8 mouse cellular contexts compared by ENCODE assay signal in the genomic region with DNA sequence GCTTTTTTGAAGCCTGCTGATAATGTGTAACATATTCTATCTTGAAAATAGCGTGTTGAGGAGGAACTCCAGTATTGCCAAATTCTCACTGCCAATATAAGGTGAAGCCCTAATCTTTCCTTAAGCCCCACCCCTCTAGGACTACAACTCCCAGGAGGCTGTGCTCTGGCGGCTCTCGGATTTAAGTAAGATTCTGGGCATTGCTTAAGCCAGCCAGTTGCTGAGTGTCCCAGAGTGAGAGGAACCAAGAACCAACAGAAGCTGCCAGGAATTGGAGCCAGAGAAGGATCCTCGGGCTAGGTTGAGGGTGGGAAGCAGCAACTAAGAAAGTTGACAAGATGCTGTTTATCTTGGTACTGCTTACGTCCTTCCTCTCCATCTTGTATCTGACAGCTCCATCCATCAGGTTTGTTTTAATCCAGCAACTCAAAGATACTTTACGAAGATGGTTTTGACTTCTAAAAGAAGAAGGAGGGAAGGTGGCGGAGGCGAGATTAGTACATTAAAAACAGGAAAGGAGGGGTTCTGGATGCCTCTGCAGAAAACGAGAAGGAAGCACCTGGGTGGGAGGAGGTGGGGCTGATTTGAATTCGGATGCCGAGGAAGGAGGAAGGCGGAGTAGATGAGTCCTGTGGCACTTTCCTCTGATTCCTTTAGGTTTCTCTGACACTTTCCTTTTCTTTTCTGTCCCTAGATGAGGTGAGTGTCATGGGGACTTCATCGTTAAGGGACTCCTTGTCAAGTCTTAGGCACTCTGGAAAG. TPM values are rescaled to one million over a fixed set of nuclear protein-coding genes. Genes with fewer than 3 reads are reported as not detected.
DNase-seq lines count a peak whose midpoint lies in the region; ATAC-seq and TF ChIP-seq lines count a peak whose summit lies in the region.

TSS of gene Rdh12 (plus strand) at position 212 of the 762 bp plus-strand sequence.

- H3K9me3 ChIP-seq in heart, embryonic 10.5 days, result no peaks in the 10 kb centered on the region
- H3K9me3 ChIP-seq in lung, embryonic 15.5 days, result no peaks in the 10 kb centered on the region
- no peaks in the 10 kb centered on the region for H3K9me3 ChIP-seq in neural tube, embryonic 15.5 days (replicated peaks)

- no peak for TF ChIP-seq CTCF in C2C12 (IDR thresholded peaks at IDR 0.05; ENCODE audit: control insufficient read depth, insufficient read depth, insufficient read length)

- no peaks in the 10 kb centered on the region for H3K36me3 ChIP-seq in C2C12 (ENCODE audit: control insufficient read depth, insufficient read depth)
- no peaks in the 10 kb centered on the region for H3K36me3 ChIP-seq in heart, embryonic 10.5 days
- H3K36me3 ChIP-seq in lung, embryonic 15.5 days, result no peaks in the 10 kb centered on the region
- no peaks in the 10 kb centered on the region for H3K36me3 ChIP-seq in neural tube, embryonic 15.5 days

- peak; percentile 73; the same call in 1 of the 2 replicates for ATAC-seq in lung, embryonic 15.5 days (ENCODE audit: borderline replicate concordance, extremely low read depth, low FRiP score, low TSS enrichment)
- no peak for ATAC-seq in neural tube, embryonic 15.5 days (ENCODE audit: low FRiP score)

- H3K4me2 ChIP-seq in lung, embryonic 15.5 days, result peak within 1 kb of the TSS; percentile 67
- peak within 1 kb of the TSS; percentile 61 for H3K4me2 ChIP-seq in neural tube, embryonic 15.5 days

- H3K79me3 ChIP-seq in C2C12 (ENCODE audit: low read depth), result no peaks in the 10 kb centered on the region

- H3K27ac ChIP-seq in heart, embryonic 10.5 days, result no peak within 1 kb of the TSS
- H3K27ac ChIP-seq in lung, embryonic 15.5 days, result no peak within 1 kb of the TSS
- H3K27ac ChIP-seq in neural tube, embryonic 15.5 days (replicated peaks), result no peak within 1 kb of the TSS

- 5% methylated on average over 13 of the region's 13 CpGs for WGBS in heart, embryonic 10.5 days
- 3% methylated on average over 13 of the region's 13 CpGs for WGBS in lung, embryonic 15.5 days
- WGBS in neural tube, embryonic 15.5 days, result 5% methylated on average over 13 of the region's 13 CpGs

- peak; percentile 48 for DNase-seq in Muller cell, postnatal 12 days (ENCODE audit: inconsistent ontology term)
- DNase-seq in embryo, embryonic 10.5 days (ENCODE audit: low spot score), result peak; percentile 68
- no peak for DNase-seq in heart, embryonic 10.5 days (ENCODE audit: low spot score)
- DNase-seq in kidney, postnatal 10 days, result peak; percentile 46
- DNase-seq in thymus, postnatal 25 days, result peak; percentile 52

- no peaks in the 10 kb centered on the region for H3K79me2 ChIP-seq in C2C12 (ENCODE audit: control insufficient read depth, insufficient read depth)

- peak within 1 kb of the TSS; percentile 6 for H3K4me3 ChIP-seq in C2C12 (ENCODE audit: insufficient read depth, poor library complexity, severe bottlenecking)
- H3K4me3 ChIP-seq in heart, embryonic 10.5 days, result peak within 1 kb of the TSS; percentile 58
- H3K4me3 ChIP-seq in lung, embryonic 15.5 days, result peak within 1 kb of the TSS; percentile 42
- peak within 1 kb of the TSS; percentile 42 for H3K4me3 ChIP-seq in neural tube, embryonic 15.5 days (replicated peaks)

- peaks cover 3% of the 10 kb centered on the region; the same call in 1 of the 2 replicates for H3K4me1 ChIP-seq in heart, embryonic 10.5 days
- H3K4me1 ChIP-seq in lung, embryonic 15.5 days, result peaks cover 12% of the 10 kb centered on the region
- H3K4me1 ChIP-seq in neural tube, embryonic 15.5 days, result peaks cover 7% of the 10 kb centered on the region; the same call in 1 of the 2 replicates

- no peak within 1 kb of the TSS for H3ac ChIP-seq in C2C12 (ENCODE audit: control insufficient read depth, insufficient read length, low read depth)

- H3K27me3 ChIP-seq in C2C12 (ENCODE audit: control insufficient read depth, insufficient read depth, insufficient read length), result peaks cover 13% of the 10 kb centered on the region
- no peaks in the 10 kb centered on the region for H3K27me3 ChIP-seq in heart, embryonic 10.5 days (ENCODE audit: insufficient read depth, poor library complexity, severe bottlenecking)
- H3K27me3 ChIP-seq in lung, embryonic 15.5 days, result no peaks in the 10 kb centered on the region
- H3K27me3 ChIP-seq in neural tube, embryonic 15.5 days (replicated peaks), result no peaks in the 10 kb centered on the region

- H3K9ac ChIP-seq in lung, embryonic 15.5 days, result peak within 1 kb of the TSS; percentile 24; the same call in 1 of the 2 replicates
- H3K9ac ChIP-seq in neural tube, embryonic 15.5 days (replicated peaks), result peak within 1 kb of the TSS; percentile 34

TF ChIP-seq in C2C12, 6 proteins besides CTCF, POLR2A, EP300 and RAD21:
- no peak for TF ChIP-seq MYOG (IDR thresholded peaks at IDR 0.05; ENCODE audit: control insufficient read depth, extremely low read depth, insufficient read length)

RNA-seq across cellular contexts. Expression of gene Rdh12, which starts in this region (rescaled TPM):
- polyA plus RNA-seq in C2C12 (2012; fragmentation: generic; extraction: Trizol), result 0.23 TPM
- polyA plus RNA-seq in heart, embryonic 10.5 days (2016; fragmentation: Nextera tagmentation; extraction: Ambion mirVana), result 0.47 and 0.58 TPM in 2 replicates
- polyA plus RNA-seq in lung, embryonic 15.5 days (2015; fragmentation: Nextera tagmentation; extraction: Ambion mirVana), result 1.7 and 1.8 TPM in 2 replicates
- polyA plus RNA-seq in neural tube, embryonic 15.5 days (2015; fragmentation: Nextera tagmentation; extraction: Ambion mirVana), result 0.74 and 1.3 TPM in 2 replicates

Comparison
In these comparisons a context has a peak if more than half of its experiments do, and no peak if none do; other contexts are left out.
1. H3K4me3 ChIP-seq: peak in every context shown above with its lines; median percentile 58 in heart, embryonic 10.5 days; 42 in lung, embryonic 15.5 days; 42 in neural tube, embryonic 15.5 days; 6 in C2C12.